Mouse (Mus musculus) stomach, postnatal 0 days (tissue): ENCODE measurements at regions not wholly inside any gene's neighbourhood (a gene's known extent, or its start where the extent isn't known, plus 50 kb on each side); places are given as distances from the start of the nearest gene placed in this dataset.

Source experiments
- ATAC-seq: fragments of 200-750 bp; cut with Nextera tagmentation; 2 replicates; pipeline ENCODE4 v1.8.0; 2017; ENCODE audit not compliant: low FRiP score, low TSS enrichment
- DNase-seq: peaks from one replicate; pipeline ENCODE4 v3.0.0-alpha.2; 2016; ENCODE audit warnings: low spot score
- H3K27ac ChIP-seq: fragments of 300-500 bp; sonication (generic); replicated peaks from 2 replicates; pipeline ENCODE4 v1.5.1; 2014; ENCODE audit warnings: mild to moderate bottlenecking, control low read depth
- H3K27me3 ChIP-seq: fragments of 300-500 bp; sonication (generic); 2 replicates; pipeline ENCODE4 v1.6.1; 2014; ENCODE audit warnings: low read length; ENCODE audit not compliant: control insufficient read depth, insufficient read depth
- H3K36me3 ChIP-seq: fragments of 300-500 bp; sonication (generic); 2 replicates; pipeline ENCODE4 v1.6.1; 2014; ENCODE audit warnings: low read length, mixed read lengths; ENCODE audit not compliant: control insufficient read depth, insufficient read depth
- H3K4me1 ChIP-seq: fragments of 300-500 bp; sonication (generic); replicated peaks from 2 replicates; pipeline ENCODE4 v1.6.1; 2014; ENCODE audit warnings: antibody characterized with exemption; ENCODE audit not compliant: control insufficient read depth, insufficient read depth
- H3K4me2 ChIP-seq: fragments of 300-500 bp; sonication (generic); replicated peaks from 2 replicates; pipeline ENCODE4 v1.6.1; 2014; ENCODE audit warnings: low read depth, mild to moderate bottlenecking, control low read depth, moderate library complexity
- H3K4me3 ChIP-seq: fragments of 300-500 bp; sonication (generic); 2 replicates; pipeline ENCODE4 v1.5.1; 2014; ENCODE audit warnings: low read depth, low read length, control low read depth
- H3K9ac ChIP-seq: fragments of 300-500 bp; sonication (generic); 2 replicates; pipeline ENCODE4 v1.6.1; 2014; ENCODE audit warnings: mild to moderate bottlenecking, low read length, control low read depth, mixed read lengths
- H3K9me3 ChIP-seq: fragments of 300-500 bp; sonication (generic); 2 replicates; pipeline ENCODE4 v1.6.1; 2016; ENCODE audit warnings: low read length; ENCODE audit not compliant: control insufficient read depth
- CTCF ChIP-seq: IDR thresholded peaks from 2 replicates; pipeline ENCODE4 v1.5.1; 2016; ENCODE audit warnings: antibody characterized with exemption, low read depth, mild to moderate bottlenecking, moderate library complexity
- EP300 ChIP-seq: optimal IDR thresholded peaks from 2 replicates; pipeline ENCODE3; 2016; ENCODE audit warnings: antibody characterized with exemption
- WGBS: fragments of 180-500 bp; shearing (Covaris S2); extraction: QIAGEN DNeasy Blood & Tissue Kit; methylation state at CpG from one replicate; pipeline ENCODE4 v1.1.7; 2014; 5-methylcytosine and 5-hydroxymethylcytosine counted together

DNA sequence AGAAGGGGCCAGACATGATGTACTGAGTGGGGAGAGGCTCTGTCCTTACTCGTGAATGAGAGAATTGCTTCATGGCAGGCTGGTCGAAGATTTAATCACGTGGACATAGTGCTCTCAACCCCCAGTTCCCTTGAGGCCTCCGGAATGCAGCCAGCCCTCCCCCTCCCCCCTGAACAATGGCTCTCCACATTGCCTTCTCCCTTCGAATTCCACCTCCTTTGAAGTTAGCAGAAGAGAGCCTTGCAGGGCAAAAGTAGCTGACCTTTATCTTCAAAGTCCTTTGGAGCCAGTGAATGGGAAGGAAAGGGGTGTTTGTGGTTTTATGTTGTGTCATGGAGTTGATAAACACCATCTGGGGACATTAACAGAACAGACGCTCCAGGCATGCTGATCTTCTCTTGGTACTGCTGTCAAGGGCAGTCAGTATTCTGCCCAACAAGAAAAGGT, 187.9 kb upstream of the Egfl6 start:
- no peaks in the 10 kb centered on the region for H3K36me3 ChIP-seq

DNA sequence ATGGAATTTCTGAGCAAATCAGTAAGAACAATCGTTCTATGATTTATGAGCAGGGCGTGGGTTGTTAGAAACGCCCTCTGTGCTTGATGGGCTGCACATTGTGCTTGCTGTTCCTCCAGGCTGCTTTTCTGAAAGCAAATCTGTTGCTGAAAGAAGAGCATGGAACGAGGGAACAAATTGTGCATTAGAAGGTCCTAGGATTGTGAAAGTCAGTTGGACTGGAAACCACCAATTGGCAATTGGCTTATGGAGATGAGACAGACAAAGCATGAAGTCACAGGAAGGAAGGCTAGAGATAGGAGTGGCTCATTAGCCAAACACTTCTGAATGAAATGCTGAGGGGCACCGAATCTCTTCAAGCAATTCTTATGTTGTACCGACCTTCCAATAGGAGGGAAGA, 181.5 kb upstream of the Egfl6 start:
- no peak for ATAC-seq
- Histone ChIP-seq H3K4me2 (no peak overlapping the region), H3K9ac (no peak overlapping the region), H3K4me3 (no peak overlapping the region), H3K27me3 (no peaks in the 10 kb centered on the region), H3K27ac (no peak overlapping the region), H3K9me3 (no peaks in the 10 kb centered on the region), H3K36me3 (no peaks in the 10 kb centered on the region), H3K4me1 (no peaks in the 10 kb centered on the region)
- DNase-seq, result no peak
- 68% methylated on average over 6 of the region's 6 CpGs for WGBS
- TF ChIP-seq EP300 (no peak), CTCF (no peak)

More for the DNA sequence above, 187.9 kb upstream of the Egfl6 start:
- Histone ChIP-seq H3K9ac (no peak overlapping the region), H3K27me3 (no peaks in the 10 kb centered on the region), H3K4me3 (no peak overlapping the region), H3K27ac (no peak overlapping the region), H3K4me1 (no peaks in the 10 kb centered on the region), H3K4me2 (no peak overlapping the region), H3K9me3 (no peaks in the 10 kb centered on the region)
- no peak for ATAC-seq
- peak; percentile 13 for DNase-seq
- 21% methylated on average over 6 of the region's 6 CpGs for WGBS
- TF ChIP-seq EP300, result no peak
- TF ChIP-seq CTCF, result no peak

DNA sequence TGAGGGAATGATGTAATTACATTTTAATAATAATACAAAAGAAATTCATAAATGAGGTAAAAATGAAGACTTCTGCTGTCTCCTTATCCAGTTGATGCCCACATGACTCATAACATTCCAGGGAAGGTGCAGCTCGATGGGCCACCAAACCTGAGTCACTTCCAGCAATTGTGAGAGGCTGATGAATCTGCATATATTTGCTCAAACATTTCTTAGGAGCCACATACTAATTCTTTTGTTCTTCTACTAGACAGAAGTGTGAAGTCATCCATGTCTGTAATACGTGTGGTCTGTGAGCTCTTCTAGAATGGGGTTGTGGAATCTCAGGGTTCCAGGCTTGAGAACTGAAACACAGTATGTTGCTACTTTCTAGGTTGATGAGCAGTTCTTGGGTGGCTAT, 180.1 kb upstream of the Egfl6 start:
- no peak for DNase-seq
- Histone ChIP-seq H3K4me3 (no peak overlapping the region), H3K36me3 (no peaks in the 10 kb centered on the region), H3K9me3 (no peaks in the 10 kb centered on the region), H3K4me2 (no peak overlapping the region), H3K27me3 (no peaks in the 10 kb centered on the region), H3K27ac (no peak overlapping the region), H3K4me1 (no peaks in the 10 kb centered on the region), H3K9ac (no peak overlapping the region)
- no peak for TF ChIP-seq EP300
- no peak for TF ChIP-seq CTCF
- WGBS, result 72% methylated on average over 2 of the region's 2 CpGs
- ATAC-seq, result no peak

DNA sequence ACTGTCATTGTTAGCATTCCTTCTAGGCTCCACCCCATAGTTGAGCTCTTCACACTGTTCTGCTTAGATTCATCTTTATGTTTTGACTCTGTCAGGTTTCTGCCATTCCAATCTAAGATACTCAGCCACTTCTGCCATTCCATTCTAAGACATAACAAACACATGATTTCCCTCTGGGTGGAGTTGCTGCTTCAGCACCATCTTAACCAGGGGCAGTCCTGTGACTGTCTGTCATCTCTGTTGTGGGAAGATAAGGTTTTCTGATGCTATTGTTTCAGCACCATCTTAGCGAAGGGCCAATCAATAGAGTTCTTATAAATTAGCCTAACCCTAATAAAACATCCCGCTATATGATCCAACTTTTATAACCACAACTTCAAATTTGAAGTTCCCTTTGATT, 176.6 kb upstream of the Egfl6 start:
- H3K4me2 ChIP-seq, result no peak overlapping the region
- no peaks in the 10 kb centered on the region for H3K9me3 ChIP-seq
- H3K27ac ChIP-seq, result no peak overlapping the region
- no peak for TF ChIP-seq EP300
- TF ChIP-seq CTCF, result no peak
- H3K4me3 ChIP-seq, result no peak overlapping the region
- H3K27me3 ChIP-seq, result no peaks in the 10 kb centered on the region
- 90% methylated on average over 2 of the region's 2 CpGs for WGBS
- no peak overlapping the region for H3K9ac ChIP-seq
- ATAC-seq (no peak), DNase-seq (no peak)
- H3K36me3 ChIP-seq, result no peaks in the 10 kb centered on the region
- no peaks in the 10 kb centered on the region for H3K4me1 ChIP-seq

DNA sequence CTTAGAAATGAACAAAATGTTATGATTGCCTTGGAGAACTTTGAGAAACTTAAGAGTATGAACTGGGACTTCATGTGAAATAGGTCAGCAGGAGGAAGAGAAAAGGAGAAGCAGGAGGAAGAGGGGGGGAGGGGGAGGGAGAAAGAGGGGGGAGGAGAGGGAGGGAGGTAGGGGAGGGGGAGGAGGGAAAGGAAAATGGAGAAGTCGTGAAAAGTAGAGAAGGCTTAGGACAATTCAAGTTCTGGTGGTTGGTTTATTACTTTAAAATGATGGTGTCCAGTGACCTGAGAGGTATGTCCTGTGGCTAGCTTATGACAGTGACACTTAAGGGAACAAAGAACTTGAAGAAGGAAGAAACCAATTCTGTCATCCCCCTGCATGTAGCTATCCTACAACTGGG, 171.6 kb upstream of the Egfl6 start:
- WGBS, result 40% methylated on average over 1 of the region's 1 CpGs

DNA sequence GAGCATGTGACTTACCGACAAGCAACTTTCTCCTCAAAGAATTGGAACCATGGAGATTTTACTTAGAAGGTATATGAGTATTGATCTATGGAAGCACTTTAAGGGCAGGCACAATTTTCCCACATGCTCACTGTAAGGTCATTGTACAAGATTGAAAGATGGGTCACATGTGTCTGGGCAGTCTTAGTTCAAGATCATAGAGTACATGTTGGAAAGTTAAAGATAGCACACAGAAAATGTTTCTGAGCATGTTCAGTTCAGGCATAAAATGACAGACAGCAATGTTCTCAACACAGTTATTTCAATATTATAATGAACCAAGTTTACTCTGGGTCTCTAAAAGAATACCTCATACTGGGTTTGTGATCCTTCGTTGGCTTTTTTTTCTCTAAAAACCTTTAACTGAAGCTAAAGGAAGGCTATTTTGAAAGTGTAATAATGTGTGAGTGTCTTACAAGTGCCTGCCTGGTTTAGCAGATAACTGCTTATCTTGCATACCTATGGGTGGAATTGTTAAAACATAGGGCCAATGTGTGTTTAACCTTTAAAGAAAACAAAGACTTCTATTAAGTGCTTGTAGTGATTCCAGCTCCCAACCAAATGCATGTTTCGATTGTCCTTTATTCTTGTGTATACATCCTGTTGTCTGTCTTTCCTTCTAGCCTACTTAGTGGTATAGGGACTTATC, 169.6 kb upstream of the Egfl6 start:
- TF ChIP-seq CTCF (no peak), EP300 (no peak)
- H3K4me2 ChIP-seq, result no peak overlapping the region
- H3K9ac ChIP-seq, result no peak overlapping the region
- H3K27ac ChIP-seq, result no peak overlapping the region
- no peak for DNase-seq
- 54% methylated on average over 3 of the region's 3 CpGs for WGBS
- H3K9me3 ChIP-seq, result no peaks in the 10 kb centered on the region
- no peak for ATAC-seq
- H3K4me3 ChIP-seq, result no peak overlapping the region
- H3K27me3 ChIP-seq, result no peaks in the 10 kb centered on the region
- H3K4me1 ChIP-seq, result no peaks in the 10 kb centered on the region
- no peaks in the 10 kb centered on the region for H3K36me3 ChIP-seq

More for the DNA sequence above, 171.6 kb upstream of the Egfl6 start:
- no peaks in the 10 kb centered on the region for H3K27me3 ChIP-seq
- H3K27ac ChIP-seq, result no peak overlapping the region
- no peak overlapping the region for H3K4me2 ChIP-seq
- ATAC-seq (no peak), DNase-seq (no peak)
- H3K4me1 ChIP-seq, result no peaks in the 10 kb centered on the region
- TF ChIP-seq CTCF (no peak), EP300 (no peak)
- H3K9ac ChIP-seq, result no peak overlapping the region
- no peaks in the 10 kb centered on the region for H3K36me3 ChIP-seq
- no peaks in the 10 kb centered on the region for H3K9me3 ChIP-seq
- H3K4me3 ChIP-seq, result no peak overlapping the region
